Mouse (Mus musculus) urinary bladder, postnatal 10 days (tissue): Measurements from ENCODE around the gene Olfr535.
"Not testable (repeated sequence)": the region's sequence is repeated elsewhere in the genome, so short reads cannot be mapped to it uniquely, and the experiment has no call there.

Experiments used
- DNase-seq: peaks from one replicate; pipeline ENCODE4 v3.0.0; 2022; ENCODE audit warnings: low spot score

Gene Olfr535

GRCm38 (mm10) chr7:140483916-140484315 lies at the start of gene Olfr535:
Olfr535 (plus strand) TSS chr7:140484216.
- no peak for DNase-seq

DNA sequence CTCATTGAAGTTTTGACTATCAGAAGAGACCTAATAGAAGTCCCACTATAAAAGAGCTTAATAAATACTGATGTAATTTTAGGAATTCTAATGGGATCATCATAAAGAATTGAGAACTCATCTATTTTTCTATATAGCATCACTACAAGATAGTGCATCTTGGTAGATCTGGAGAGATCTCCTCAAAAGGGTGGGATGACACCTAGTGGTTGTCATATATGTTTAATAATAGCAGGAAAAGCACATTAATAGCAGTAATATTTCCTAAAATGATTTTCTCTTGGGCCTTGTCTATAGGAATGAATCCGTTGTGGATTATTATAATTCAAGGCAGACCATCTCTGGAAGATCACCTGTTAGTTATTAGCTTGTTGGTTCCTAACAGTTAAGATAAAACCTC lies 40.9 kb upstream of the Olfr535 start:
- DNase-seq: no peak

GRCm38 (mm10) chr7:140463070-140463469 lies 20.9 kb upstream of the Olfr535 start, which contains the start of gene Olfr533:
Olfr533 (plus strand) TSS chr7:140463370.
- not testable (repeated sequence) for DNase-seq

DNA sequence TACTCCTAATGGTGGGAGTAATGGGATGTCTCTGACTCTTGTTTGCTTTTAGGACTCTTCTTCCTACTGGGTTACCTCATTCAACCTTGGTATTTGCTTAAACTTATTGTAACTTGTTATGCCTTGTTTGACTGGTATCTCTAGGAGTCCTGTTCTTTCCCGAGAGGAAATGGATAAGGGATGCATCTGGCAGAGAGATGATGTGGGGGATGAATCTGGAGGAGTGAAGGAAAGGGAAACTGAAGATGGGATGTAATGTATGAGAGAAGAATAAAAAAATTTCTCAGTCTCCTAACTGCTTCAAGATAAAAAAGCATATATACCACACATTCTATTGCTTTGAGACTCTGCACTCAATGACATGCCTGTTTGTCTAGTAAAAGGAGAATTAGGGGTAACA lies 6.1 kb upstream of the Olfr535 start:
- DNase-seq: no peak

DNA sequence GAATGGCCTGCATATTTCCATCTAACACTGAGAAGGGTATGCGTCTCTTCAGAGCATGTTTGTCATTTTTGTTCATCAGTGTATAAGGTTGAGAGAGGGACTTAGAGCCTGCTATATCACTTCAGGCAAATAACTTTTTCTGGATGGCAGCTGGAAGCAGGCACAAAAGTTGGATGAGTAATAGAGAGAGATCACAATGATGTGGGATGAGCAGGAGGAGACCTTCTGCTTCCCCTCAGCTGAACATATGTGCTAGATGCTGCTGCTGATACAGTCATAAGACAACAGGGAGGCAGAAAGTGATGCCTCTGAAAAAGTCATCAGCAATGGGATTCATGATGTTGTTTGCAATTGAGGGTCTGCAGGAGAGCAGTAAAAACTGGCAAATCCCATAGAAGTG lies 5.3 kb upstream of the Olfr535 start:
- no peak for DNase-seq

DNA sequence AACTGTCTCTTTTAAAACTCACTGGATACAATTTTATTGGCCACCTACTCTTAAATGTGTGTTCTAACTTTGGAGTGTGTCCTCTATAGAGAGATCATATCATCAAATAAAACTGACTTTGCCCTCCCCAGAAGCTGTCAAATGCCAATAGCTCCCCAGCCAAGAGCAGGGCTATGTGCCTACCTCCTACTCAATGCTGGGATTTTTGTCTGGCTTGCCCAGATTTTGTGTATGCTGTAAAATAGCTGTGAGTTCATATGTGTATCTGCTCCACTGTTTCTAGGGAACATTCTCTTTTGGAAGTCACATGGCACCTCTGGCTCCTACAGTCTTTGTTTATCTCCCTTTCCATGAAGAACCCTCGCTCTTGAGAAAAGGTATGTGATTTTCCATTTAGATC lies 5.0 kb downstream of the Olfr535 start:
- DNase-seq: no peak

GRCm38 (mm10) chr7:140494231-140494630 lies 10.2 kb downstream of the Olfr535 start:
- no peak for DNase-seq

DNA sequence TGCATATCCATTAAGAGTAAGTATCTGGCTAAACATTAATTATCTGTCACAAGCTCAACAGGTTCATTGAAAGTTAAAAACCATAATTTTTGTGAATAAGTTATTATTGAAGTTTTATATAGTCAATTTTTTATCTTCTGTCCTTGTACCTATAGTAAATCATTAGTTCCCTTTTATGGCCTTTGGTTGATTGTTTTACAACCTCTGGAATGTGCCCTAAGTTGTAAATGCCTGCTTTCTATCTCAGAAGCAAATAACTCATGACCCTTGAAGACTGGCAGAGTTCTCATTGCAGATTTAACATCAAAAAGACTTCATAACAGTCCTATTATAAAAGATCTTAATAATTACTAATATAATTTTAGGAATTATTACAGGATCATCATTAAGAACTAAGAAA lies 10.7 kb downstream of the Olfr535 start:
- no peak for DNase-seq

DNA sequence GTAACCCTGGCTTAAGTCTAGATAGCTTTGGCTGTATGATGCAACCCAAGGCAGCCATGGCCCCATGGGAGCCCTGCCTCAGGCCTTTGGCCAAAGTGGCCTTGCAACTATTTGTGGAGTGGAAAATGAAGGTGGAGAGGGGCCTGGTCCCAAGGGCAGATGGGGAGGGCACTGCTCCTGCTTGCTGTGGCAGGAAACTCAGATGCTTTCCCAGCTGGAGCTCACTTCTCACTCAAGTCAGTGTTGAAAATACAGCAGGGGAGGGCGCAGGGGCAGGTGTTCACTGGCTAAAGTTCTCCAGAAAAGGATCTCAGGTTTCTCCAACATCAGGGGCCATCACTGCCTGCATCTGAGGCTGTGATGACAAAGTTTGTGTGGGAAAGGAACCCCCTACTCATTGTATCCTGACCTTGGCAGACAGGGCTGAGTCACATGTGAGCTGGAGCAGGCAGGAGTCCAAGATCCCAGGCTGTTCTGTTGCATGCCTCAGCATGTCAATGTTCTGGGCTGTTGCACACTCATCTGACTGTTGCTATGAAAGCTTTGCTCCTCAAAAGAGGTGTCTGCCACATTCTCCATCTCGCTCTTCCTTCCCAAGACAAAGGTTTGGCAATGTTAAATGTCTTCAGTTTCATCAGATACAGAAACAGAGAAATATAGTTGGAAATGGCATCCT lies 23.5 kb downstream of the Olfr535 start, which contains the start of gene Olfr536:
TSS of gene Olfr536 (minus strand) at position 51 of the 676 bp plus-strand sequence.
- not testable (repeated sequence) for DNase-seq

DNA sequence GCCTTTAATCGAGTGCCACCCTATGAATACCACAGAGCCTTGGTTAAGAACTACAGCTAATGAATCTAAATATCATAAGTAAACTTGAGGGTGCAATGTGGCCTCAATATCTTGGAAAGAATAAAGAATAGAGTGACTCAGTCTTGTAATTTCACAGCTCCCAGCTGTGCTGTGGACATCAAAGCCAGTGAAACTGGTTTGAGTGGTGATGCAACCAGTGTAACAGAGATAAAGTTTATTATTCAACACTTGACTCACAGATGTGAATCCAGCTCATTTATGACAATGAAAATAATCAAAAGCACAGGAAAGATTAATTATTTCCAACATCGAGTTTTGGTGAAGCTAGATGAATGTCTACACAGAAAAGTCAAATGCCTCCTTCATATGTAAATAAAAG lies 55.7 kb downstream of the Olfr535 start:
- no peak for DNase-seq
